Mouse (Mus musculus): ENCODE data around the gene N4bp2.
"Not testable (repeated sequence)": the region's sequence is repeated elsewhere in the genome, so short reads cannot be mapped to it uniquely, and the experiment has no call there.

The N4bp2 gene

GRCm38 (mm10) chr5:65764786-65765634 lies 1.7 kb downstream of the N4bp2 start:
- peak; percentile 94 for DNase-seq (ENCODE audit: low read depth, low spot score)

- peak; percentile 31 for DNase-seq (ENCODE audit: low read depth, low spot score)
These were observed 2.3 kb downstream of the N4bp2 start for GRCm38 (mm10) chr5:65765635-65765911.

GRCm38 (mm10) chr5:65768007-65768406 lies 4.7 kb downstream of the N4bp2 start:
- DNase-seq (ENCODE audit: low read depth, low spot score) = no peak

GRCm38 (mm10) chr5:65770065-65770464 lies 6.7 kb downstream of the N4bp2 start:
- no peak for DNase-seq (ENCODE audit: low read depth, low spot score)

- no peak for DNase-seq (ENCODE audit: low read depth, low spot score)
These were observed 7.2 kb downstream of the N4bp2 start for GRCm38 (mm10) chr5:65770493-65770892.

- not testable (repeated sequence) for DNase-seq (ENCODE audit: low read depth, low spot score)
These were observed 10.6 kb downstream of the N4bp2 start for GRCm38 (mm10) chr5:65773957-65774356.

GRCm38 (mm10) chr5:65776166-65776565 lies 12.8 kb downstream of the N4bp2 start:
- DNase-seq (ENCODE audit: low read depth, low spot score) = no peak

GRCm38 (mm10) chr5:65776907-65777306 lies 13.6 kb downstream of the N4bp2 start:
- no peak for DNase-seq (ENCODE audit: low read depth, low spot score)

- not testable (repeated sequence) for DNase-seq (ENCODE audit: low read depth, low spot score)
These were observed 15.7 kb downstream of the N4bp2 start for GRCm38 (mm10) chr5:65778986-65779385.

GRCm38 (mm10) chr5:65779401-65780063 lies 16.2 kb downstream of the N4bp2 start:
- no peak for DNase-seq (ENCODE audit: low read depth, low spot score)

- no peak for DNase-seq (ENCODE audit: low read depth, low spot score)
These were observed 17.9 kb downstream of the N4bp2 start for GRCm38 (mm10) chr5:65781147-65781715.

GRCm38 (mm10) chr5:65781769-65782715 lies 18.7 kb downstream of the N4bp2 start:
- DNase-seq (ENCODE audit: low read depth, low spot score) = peak; percentile 17

- no peak for DNase-seq (ENCODE audit: low read depth, low spot score)
These were observed 27.4 kb downstream of the N4bp2 start for GRCm38 (mm10) chr5:65790604-65791225.

GRCm38 (mm10) chr5:65794202-65794601 lies 30.9 kb downstream of the N4bp2 start:
- DNase-seq (ENCODE audit: low read depth, low spot score) = no peak

GRCm38 (mm10) chr5:65794702-65795101 lies 31.4 kb downstream of the N4bp2 start:
- no peak for DNase-seq (ENCODE audit: low read depth, low spot score)

GRCm38 (mm10) chr5:65795293-65795993 lies 32.1 kb downstream of the N4bp2 start:
- DNase-seq (ENCODE audit: low read depth, low spot score) = peak; percentile 50

GRCm38 (mm10) chr5:65795994-65796298 lies 32.6 kb downstream of the N4bp2 start:
- DNase-seq (ENCODE audit: low read depth, low spot score) = peak; percentile 12

- DNase-seq (ENCODE audit: low read depth, low spot score) = peak; percentile 85
These were observed 60.3 kb downstream of the N4bp2 start for GRCm38 (mm10) chr5:65823601-65824133.

GRCm38 (mm10) chr5:65826476-65826875 lies 63.2 kb downstream of the N4bp2 start:
- DNase-seq (ENCODE audit: low read depth, low spot score) = peak; percentile 48

- peak; percentile 51 for DNase-seq (ENCODE audit: low read depth, low spot score)
These were observed 63.8 kb downstream of the N4bp2 start for GRCm38 (mm10) chr5:65827102-65827501.
